Mouse (Mus musculus): ENCODE results near the gene Enthd1. TPM values are rescaled to one million over a fixed set of nuclear protein-coding genes. Genes with fewer than 3 reads are reported as not detected.
"Not testable (repeated sequence)": the region's sequence is repeated elsewhere in the genome, so short reads cannot be mapped to it uniquely, and the experiment has no call there.

Gene Enthd1
- total and polyA plus RNA-seq, 3 experiments = not detected

DNA sequence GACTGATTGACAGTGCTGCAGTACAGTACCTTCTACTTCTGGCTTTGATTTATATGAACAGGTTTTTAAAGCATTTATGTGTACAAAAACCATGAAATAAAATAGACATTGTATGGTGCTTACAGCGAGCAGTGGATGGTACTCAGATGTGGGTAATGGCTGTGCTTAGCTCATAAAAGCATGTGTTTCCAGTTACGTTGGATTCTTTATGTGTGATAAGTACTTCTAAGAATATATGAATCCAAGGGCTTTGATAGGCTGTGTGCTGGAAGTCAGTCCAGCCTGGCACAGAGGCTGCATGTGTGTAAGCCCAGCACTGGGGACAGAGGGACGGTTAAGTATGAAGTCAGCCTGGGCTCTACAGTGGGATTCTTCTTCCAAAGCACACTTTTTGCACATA lies 48.4 kb downstream of the Enthd1 start:
- no peak overlapping the region for H3K9ac ChIP-seq (ENCODE audit: low read depth, low read length)
- H3K27ac ChIP-seq = no peak overlapping the region
- 75% methylated on average over 3 of the region's 3 CpGs for WGBS
- no peaks in the 10 kb centered on the region for H3K36me3 ChIP-seq (ENCODE audit: control insufficient read depth, insufficient read depth, low read length)
- intact Hi-C loops (cut with DNase I) = no loop called here
- H3K79me2 ChIP-seq (replicated peaks; ENCODE audit: control insufficient read depth, insufficient read depth, low read length) = no peaks in the 10 kb centered on the region
- no peak overlapping the region for H3K4me3 ChIP-seq
- peaks cover 4% of the 10 kb centered on the region for H3K4me1 ChIP-seq (ENCODE audit: control insufficient read depth, insufficient read depth, low read length)
- H3K27me3 ChIP-seq (ENCODE audit: control insufficient read depth, insufficient read depth, low read length) = no peaks in the 10 kb centered on the region
- no peak for DNase-seq
- TF ChIP-seq POLR2A (IDR thresholded peaks at IDR 0.05; ENCODE audit: insufficient read depth, low read depth, low read length) (no peak), EP300 (IDR thresholded peaks at IDR 0.05; ENCODE audit: insufficient read depth, low read depth, low read length) (no peak), CTCF (IDR thresholded peaks at IDR 0.05) (no peak)

DNA sequence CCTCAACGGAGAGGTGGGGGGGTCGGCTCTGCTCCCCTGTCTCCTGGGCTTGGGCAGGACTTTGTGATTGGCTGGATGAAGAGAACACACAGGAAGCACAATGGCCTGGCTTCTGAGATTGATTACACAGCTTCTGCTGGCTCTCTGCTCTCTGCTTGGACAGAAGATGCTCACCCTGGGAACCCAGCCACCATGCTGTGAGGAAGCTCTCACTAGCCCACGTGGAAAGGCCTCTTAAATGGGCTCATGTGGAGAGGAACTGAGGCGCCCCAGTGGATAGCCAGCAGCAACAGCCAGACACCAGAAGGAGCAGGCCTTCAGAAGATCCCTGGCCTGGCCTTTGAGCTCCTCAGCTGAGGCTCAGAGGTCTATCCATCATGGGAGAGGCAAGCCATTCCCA lies 59.9 kb downstream of the Enthd1 start:
- Histone ChIP-seq H3K79me2 (replicated peaks; ENCODE audit: control insufficient read depth, insufficient read depth, low read length) (no peaks in the 10 kb centered on the region), H3K4me3 (no peak overlapping the region), H3K27ac (no peak overlapping the region), H3K27me3 (ENCODE audit: control insufficient read depth, insufficient read depth, low read length) (no peaks in the 10 kb centered on the region), H3K9ac (ENCODE audit: low read depth, low read length) (no peak overlapping the region), H3K36me3 (ENCODE audit: control insufficient read depth, insufficient read depth, low read length) (no peaks in the 10 kb centered on the region), H3K4me1 (ENCODE audit: control insufficient read depth, insufficient read depth, low read length) (no peaks in the 10 kb centered on the region)
- DNase-seq = no peak
- intact Hi-C loops (cut with DNase I) = no loop called here
- WGBS = 42% methylated on average over 4 of the region's 4 CpGs
- TF ChIP-seq EP300 (IDR thresholded peaks at IDR 0.05; ENCODE audit: insufficient read depth, low read depth, low read length) (no peak), CTCF (IDR thresholded peaks at IDR 0.05) (no peak), POLR2A (IDR thresholded peaks at IDR 0.05; ENCODE audit: insufficient read depth, low read depth, low read length) (no peak)

DNA sequence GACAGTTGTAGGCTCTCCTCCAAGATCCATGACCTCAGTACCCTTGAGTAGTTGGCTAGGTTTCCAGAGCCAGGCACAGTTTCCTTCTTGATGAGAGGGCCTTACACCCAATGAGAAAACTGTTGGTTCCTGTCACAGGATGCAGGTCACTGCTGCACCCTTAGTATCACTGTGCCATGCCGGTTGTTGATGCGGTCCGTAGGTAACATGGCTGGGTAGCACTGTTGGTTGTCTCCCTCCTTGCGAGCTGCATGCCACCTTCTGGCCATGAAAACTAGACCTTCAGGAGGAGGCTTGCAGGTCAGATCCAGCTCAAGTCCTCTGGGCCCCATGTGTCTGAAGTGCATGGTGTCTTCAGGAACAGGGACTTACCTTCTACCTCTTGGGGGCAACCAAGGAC lies 61.8 kb downstream of the Enthd1 start:
- H3K4me3 ChIP-seq; H3K4me1 ChIP-seq (ENCODE audit: control insufficient read depth, insufficient read depth, low read length); H3K27ac ChIP-seq; intact Hi-C loops (cut with DNase I); H3K27me3 ChIP-seq (ENCODE audit: control insufficient read depth, insufficient read depth, low read length); DNase-seq; H3K79me2 ChIP-seq (replicated peaks; ENCODE audit: control insufficient read depth, insufficient read depth, low read length); H3K9ac ChIP-seq (ENCODE audit: low read depth, low read length); H3K36me3 ChIP-seq (ENCODE audit: control insufficient read depth, insufficient read depth, low read length): not testable (repeated sequence)
- 89% methylated on average over 4 of the region's 4 CpGs for WGBS

DNA sequence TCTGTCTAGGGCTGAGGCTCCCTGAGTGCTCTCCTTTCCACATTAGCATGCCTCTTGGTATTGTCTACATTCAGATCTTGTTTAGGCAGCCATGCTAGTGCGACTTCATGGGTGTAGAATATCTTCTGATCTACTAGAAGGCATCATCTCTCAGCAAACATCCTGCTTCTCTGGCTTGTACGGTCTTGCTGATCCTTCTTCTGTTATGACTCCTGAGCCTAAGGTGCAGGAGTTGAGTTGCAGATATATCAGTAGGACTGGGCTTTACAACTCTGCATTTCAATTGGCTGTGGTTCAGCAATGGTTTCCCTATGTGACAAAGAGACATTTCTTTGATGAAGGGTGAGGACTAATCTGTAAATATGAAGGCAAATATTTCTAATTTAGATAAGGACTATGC lies 62.2 kb downstream of the Enthd1 start:
- Histone ChIP-seq H3K4me3 (no peak overlapping the region), H3K36me3 (ENCODE audit: control insufficient read depth, insufficient read depth, low read length) (no peaks in the 10 kb centered on the region), H3K27me3 (ENCODE audit: control insufficient read depth, insufficient read depth, low read length) (no peaks in the 10 kb centered on the region), H3K27ac (no peak overlapping the region), H3K79me2 (replicated peaks; ENCODE audit: control insufficient read depth, insufficient read depth, low read length) (no peaks in the 10 kb centered on the region), H3K4me1 (ENCODE audit: control insufficient read depth, insufficient read depth, low read length) (no peaks in the 10 kb centered on the region), H3K9ac (ENCODE audit: low read depth, low read length) (no peak overlapping the region)
- no peak for TF ChIP-seq CTCF (IDR thresholded peaks at IDR 0.05)
- TF ChIP-seq EP300 (IDR thresholded peaks at IDR 0.05; ENCODE audit: insufficient read depth, low read depth, low read length) = no peak
- TF ChIP-seq POLR2A (IDR thresholded peaks at IDR 0.05; ENCODE audit: insufficient read depth, low read depth, low read length) = no peak
- 80% methylated on average over 2 of the region's 2 CpGs for WGBS
- intact Hi-C loops (cut with DNase I) = no loop called here
- no peak for DNase-seq

DNA sequence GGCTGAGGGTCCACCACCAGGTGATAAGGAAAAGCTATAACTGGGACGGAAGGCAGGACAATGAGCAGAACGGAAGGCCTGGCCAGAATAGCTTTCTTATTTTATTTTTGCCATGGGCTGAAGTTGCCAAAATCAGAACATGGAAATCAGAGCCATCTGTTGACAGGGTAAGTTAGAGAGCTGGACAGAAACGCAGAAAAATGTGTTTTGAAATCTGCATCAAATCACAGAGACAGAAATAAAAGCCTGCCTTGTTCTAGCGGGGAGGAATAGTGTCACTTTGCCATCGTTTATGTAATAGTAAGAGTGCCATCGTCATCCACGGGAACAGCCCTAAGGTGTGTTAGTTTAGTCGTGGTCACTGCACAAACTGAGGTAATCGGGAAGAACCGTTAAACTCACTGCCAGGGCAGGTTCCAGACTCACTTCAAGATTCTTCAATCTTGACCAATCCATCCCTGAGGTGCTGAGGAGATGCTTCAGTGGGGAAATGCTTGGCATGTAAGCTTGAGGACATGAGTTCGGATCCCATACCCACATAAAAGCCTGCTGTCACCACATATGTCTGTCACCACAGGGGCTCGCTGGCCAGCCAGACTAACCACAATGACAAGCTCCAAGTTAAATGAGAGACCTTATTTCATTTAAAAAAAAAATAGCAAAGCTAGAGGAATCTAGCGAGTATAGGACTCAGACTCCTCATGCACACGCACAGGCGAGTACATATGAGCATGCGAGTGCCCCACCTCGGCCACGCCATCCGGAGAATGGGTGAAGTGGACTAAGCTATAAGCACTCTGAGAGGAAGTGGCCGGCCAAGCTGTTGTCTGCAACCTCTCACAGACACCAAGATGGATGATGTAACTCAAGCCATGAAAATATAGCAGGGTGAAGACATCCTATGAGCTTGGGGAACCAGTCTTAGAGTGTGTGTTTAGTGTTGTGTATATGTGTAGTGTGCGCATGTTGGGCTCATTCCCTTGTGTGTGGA lies 63.6 kb downstream of the Enthd1 start:
- Histone ChIP-seq H3K4me3 (no peak overlapping the region), H3K79me2 (replicated peaks; ENCODE audit: control insufficient read depth, insufficient read depth, low read length) (no peaks in the 10 kb centered on the region), H3K36me3 (ENCODE audit: control insufficient read depth, insufficient read depth, low read length) (no peaks in the 10 kb centered on the region), H3K27ac (no peak overlapping the region), H3K4me1 (ENCODE audit: control insufficient read depth, insufficient read depth, low read length) (no peaks in the 10 kb centered on the region), H3K9ac (ENCODE audit: low read depth, low read length) (no peak overlapping the region), H3K27me3 (ENCODE audit: control insufficient read depth, insufficient read depth, low read length) (no peaks in the 10 kb centered on the region)
- intact Hi-C loops (cut with DNase I) = no loop called here
- DNase-seq = no peak
- 81% methylated on average over 21 of the region's 21 CpGs for WGBS
- no peak for TF ChIP-seq EP300 (IDR thresholded peaks at IDR 0.05; ENCODE audit: insufficient read depth, low read depth, low read length)
- TF ChIP-seq POLR2A (IDR thresholded peaks at IDR 0.05; ENCODE audit: insufficient read depth, low read depth, low read length) = no peak
- no peak for TF ChIP-seq CTCF (IDR thresholded peaks at IDR 0.05)

DNA sequence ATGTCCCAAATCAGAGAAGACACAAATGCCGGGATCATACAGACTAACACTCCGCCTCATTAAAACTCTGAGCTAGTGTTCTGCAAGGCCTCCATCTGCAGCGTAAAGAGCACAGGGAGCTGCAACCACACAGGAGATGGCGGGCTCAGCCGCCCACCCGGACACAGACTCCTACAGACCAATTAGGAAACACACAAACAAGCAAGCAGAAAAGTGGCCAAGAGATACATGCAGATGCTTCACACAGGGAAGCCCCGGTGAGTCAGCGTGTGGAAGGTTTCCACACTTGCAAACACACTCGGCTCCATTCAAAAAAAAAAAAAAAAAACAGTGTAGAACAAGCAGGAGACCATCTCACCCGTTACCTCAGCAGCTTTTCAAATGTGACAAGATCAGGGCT lies 64.5 kb downstream of the Enthd1 start:
- intact Hi-C loops (cut with DNase I) = no loop called here
- no peak for DNase-seq
- Histone ChIP-seq H3K79me2 (replicated peaks; ENCODE audit: control insufficient read depth, insufficient read depth, low read length) (no peaks in the 10 kb centered on the region), H3K4me3 (no peak overlapping the region), H3K36me3 (ENCODE audit: control insufficient read depth, insufficient read depth, low read length) (no peaks in the 10 kb centered on the region), H3K4me1 (ENCODE audit: control insufficient read depth, insufficient read depth, low read length) (no peaks in the 10 kb centered on the region), H3K27ac (no peak overlapping the region), H3K9ac (ENCODE audit: low read depth, low read length) (no peak overlapping the region), H3K27me3 (ENCODE audit: control insufficient read depth, insufficient read depth, low read length) (no peaks in the 10 kb centered on the region)
- TF ChIP-seq CTCF (IDR thresholded peaks at IDR 0.05) = no peak
- no peak for TF ChIP-seq POLR2A (IDR thresholded peaks at IDR 0.05; ENCODE audit: insufficient read depth, low read depth, low read length)
- TF ChIP-seq EP300 (IDR thresholded peaks at IDR 0.05; ENCODE audit: insufficient read depth, low read depth, low read length) = no peak
- WGBS = 74% methylated on average over 10 of the region's 10 CpGs

DNA sequence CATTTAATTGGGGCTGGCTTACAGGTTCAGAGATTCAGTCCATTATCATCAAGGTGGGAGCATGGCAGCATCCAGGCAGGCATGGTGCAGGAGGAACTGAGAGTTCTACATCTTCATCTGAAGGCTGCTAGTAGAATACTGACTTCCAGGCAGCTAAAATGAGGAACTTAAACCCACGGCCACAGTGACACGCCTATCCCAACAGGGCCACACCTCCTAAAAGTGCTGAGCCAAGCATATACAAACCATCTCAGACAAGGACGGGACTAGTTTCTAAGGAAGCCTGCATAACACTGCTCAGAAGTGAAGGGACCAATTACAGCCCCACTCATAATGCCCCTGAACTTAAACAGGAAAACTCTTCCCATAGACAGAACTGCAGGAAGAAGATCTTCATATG lies 67.2 kb downstream of the Enthd1 start:
- H3K79me2 ChIP-seq (replicated peaks; ENCODE audit: control insufficient read depth, insufficient read depth, low read length); H3K27me3 ChIP-seq (ENCODE audit: control insufficient read depth, insufficient read depth, low read length); H3K4me1 ChIP-seq (ENCODE audit: control insufficient read depth, insufficient read depth, low read length); H3K36me3 ChIP-seq (ENCODE audit: control insufficient read depth, insufficient read depth, low read length); H3K9ac ChIP-seq (ENCODE audit: low read depth, low read length); H3K27ac ChIP-seq; intact Hi-C loops (cut with DNase I); H3K4me3 ChIP-seq: not testable (repeated sequence)
- DNase-seq = peak in 1 of 2 experiments; percentile 35
- 56% methylated on average over 3 of the region's 3 CpGs for WGBS
